Mouse (Mus musculus) right cerebral cortex, postnatal 14 days (tissue): ENCODE measurements at regions not wholly inside any gene's neighbourhood (a gene's known extent, or its start where the extent isn't known, plus 50 kb on each side); places are given as distances from the start of the nearest gene placed in this dataset.
A peak's percentile ranks its signal among the peaks of the same experiment; 100 is the strongest.
"Not testable (repeated sequence)": the region's sequence is repeated elsewhere in the genome, so short reads cannot be mapped to it uniquely, and the experiment has no call there.

Experiments
- DNase-seq: peaks from one replicate; pipeline ENCODE4 v3.0.0; 2022

DNA sequence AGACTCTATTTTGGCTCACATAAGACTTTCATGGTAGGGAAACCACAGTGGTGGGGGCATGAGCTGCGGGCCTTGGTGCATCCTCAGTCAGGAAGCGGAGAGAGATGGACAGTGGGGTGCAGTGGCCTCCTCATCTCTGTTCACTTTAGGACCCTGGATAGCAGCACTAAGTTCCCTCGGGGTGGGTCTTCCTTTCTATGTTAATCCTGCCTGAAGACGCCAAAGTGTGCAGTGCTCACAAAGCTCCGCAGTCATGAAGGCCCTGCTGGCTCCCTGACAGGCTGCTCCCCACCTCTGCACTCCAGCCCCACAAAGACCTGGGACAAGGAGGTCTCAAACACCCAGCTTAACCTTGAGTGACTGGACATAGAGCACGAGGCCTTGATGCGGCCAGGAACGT lies 56.8 kb downstream of the Sox1 start:
- DNase-seq: no peak

DNA sequence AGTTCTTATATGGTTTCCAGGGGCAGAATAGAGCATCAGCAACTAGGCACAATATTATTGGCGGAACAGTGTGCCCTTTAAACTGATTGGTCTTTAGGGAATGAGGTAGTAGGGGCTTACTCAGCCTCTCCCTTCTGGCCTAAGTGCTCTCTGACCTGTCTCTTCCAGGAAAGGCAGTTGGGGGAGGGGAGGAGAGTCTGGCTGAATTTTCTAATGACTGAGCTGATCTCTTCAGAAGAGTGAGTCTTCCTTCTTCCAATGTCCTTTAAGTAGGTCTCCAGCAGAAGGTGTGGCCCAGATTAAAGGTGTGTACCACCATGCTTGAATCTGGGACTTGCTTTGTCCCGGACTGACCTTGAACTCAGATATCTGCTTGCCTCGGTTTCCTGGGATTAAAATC lies 60.3 kb downstream of the Sox1 start:
- not testable (repeated sequence) for DNase-seq

DNA sequence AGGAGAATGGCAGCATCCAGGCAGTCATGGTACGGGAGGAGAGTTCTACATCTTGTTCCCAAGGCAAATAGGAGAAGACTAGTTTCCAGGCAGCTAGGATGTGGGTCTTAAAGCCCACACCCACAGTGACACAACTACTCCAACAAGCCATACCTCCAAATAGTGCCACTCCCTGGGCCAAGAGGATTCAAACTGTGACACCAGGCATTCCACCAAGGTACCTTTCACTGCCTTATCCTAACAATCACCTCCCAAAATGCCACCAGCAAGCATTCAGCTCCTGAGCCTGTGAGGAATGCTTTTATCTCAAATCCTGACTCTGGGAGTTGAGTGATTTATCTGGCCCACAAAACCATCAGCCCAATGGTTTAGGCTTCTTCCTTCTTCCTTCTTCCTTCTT lies 61.2 kb downstream of the Sox1 start:
- no peak for DNase-seq

DNA sequence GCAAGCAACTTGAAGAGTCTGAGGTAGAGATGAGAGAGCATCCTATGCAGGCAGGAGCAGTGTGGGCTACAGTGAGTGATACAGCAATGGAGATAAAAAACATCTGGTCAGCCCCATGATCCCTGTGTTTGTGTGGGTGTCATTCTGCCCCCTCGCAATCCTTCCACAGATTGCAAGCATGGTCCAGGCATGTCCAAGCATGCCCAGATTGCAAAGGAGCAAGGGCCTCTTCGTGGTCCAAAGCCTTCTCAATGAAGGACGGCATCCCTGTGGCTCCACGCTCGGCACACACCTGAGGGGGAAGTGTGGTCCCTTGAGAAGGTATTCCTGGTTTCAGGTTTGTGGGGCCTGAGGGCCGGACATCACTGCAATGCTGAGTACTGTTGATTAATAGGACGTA lies 61.9 kb downstream of the Sox1 start:
- no peak for DNase-seq

DNA sequence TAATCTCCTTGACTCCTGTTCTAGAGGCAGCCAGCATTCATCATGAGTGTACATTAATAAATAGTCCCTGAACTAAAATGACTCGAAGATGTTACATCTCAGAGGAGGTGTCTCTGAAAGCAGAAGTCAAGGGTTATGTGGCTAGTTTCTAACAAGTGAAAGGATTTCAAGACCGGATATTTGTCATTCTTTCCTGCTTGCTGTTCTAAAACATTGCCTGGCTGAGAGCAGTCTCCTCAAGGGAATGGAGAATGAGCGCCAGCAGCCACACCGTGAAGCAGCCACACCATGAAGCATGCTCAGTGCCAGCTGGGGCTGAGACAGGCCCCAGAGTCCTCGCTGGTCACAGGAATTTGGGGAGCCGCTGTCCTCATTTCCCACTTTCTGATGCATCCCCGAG lies 71.8 kb downstream of the Sox1 start:
- no peak for DNase-seq

DNA sequence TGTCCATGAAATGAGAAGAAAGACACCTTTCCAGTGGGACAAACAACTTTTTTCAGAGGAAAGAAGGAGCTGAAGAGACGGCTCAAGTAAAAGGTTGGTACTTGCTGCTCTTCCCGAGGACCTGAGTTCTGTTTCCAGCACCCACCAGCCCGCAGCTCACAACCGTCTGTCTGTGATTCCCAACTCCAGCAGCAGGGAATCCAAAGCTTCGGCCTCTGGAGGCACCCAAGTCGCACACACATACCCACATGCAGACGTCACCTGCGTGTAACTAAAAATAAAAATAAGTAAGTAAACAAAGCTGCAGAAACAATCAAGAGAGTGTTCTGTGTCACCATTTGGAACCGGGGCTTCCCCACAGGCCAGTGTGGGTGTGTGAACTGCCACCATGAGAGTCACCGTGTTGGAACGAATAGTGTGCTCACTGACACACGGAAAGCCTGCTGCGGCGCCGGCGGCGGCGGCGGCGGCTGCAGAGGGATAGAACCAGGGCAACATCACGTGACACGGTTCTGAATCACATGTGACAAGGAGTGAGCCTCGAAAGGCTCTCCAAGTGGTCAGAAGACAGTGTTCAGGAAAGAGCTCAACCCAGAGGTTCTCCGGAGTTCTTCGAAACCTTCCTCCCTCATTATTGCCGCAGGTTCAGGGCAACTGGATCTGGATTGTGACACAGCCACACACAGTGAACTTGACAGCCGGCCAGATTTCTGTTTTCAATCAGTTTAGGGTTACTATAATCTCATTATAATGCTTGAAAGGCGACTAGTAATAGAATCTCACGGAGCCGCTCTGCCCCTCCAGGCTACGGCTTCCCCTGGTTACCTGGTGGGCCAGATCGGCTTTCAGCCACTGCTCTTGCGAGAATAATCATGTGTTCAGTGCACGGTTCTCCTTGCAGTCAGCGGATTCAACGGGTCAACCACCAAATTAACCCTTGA lies 72.6 kb downstream of the Sox1 start:
- DNase-seq: no peak

DNA sequence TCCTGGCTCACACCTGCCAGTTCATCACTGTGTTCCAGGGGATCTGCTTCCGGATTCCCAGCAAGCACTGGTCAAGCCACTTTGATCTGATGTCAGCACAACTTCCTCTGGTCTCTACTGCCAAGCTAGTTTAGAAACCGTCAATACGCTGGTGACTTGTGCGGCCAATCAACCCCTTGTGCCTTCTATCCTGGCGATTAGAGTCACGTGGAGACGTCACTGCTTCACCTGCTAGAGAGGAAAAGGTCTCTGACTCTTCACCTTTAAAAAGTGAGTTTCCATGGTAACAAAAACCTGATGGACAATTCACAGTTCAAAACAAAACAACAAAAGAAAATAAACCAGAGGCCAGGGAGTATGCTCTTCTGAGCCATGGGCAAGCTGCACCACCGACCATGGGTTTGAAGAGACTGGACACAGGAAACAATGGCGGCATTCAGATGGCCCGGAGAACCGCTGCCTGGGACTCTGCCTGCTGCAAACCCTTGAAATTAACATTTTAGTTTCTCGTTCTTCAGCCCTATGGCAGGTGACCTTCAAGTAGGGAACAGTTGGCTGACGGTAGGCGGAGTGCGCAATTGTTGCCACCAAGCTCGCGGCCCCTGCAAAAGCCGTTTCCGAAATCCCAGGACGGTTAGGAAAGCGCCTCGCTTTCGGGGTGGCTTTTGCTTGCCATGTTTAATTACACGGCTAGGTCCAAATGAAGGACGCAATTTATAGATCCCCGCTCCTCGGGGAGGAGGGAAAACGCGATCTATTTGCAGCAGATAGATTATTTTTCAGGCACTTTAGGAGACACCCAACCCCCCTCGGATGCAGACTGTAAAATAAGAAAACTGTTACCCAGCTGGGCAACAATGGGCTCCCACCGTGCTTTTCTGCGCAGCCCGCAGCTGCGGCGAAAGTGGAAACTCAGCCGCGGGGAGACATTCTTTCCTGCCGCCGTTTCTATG lies 82.6 kb downstream of the Sox1 start:
- DNase-seq: no peak

DNA sequence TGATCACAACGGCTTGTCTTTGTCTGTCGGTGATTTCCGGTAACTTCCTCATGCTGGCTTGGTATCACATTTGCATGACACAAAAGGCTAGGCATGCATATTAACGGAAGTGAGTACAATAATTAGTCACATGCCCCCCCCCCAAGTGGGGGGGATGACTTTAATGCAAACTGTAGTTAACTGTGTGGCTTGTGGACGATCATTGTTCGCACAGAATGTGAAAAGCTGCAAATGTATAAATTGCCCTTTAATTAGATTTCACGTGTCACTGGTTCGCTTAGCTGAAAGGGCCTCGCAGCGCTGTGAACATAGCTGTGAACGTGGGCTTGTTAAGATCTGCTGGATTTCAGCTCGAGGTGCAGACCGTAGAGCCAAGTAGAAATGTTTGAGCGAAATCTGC lies 86.8 kb downstream of the Sox1 start:
- DNase-seq: no peak

DNA sequence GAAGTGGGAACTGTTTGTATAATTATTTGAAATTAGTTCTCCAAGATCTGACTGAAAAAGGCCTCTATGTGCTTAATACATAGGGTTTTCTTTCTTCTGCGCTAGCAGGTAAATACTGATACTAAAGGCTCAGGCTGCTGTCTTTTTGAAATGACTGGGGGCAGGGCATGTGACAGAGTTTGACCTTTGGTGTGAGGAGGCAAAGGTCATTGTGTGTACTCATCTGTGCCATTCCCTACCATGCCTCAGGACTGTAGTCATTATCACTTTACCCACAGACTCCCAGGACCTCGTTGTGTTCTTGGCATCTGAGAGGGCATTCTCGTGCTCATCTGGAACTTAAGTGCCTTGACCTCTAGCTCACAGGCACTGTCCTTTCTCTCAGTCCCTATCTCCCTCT lies 88.5 kb downstream of the Sox1 start:
- no peak for DNase-seq

DNA sequence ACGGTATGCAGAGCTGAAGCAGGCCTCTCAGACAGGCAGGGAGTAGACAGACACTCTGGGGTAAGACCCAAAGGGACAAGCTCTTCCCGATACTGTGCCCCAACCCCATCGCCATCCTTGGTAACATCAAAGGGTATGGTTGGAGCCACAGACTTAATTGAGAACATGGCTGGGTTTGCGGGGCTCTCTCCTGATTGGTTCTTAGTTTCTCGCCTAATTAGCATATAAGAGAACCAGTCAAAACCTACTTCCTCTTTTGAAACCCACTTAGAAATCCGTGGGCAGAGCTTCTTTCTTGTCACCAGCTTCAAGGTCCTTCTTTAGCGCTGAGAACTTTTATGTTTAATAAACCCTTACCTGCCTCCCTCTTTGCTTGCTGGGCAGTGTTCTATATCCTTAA lies 87.5 kb upstream of the Spaca7 start:
- no peak for DNase-seq

DNA sequence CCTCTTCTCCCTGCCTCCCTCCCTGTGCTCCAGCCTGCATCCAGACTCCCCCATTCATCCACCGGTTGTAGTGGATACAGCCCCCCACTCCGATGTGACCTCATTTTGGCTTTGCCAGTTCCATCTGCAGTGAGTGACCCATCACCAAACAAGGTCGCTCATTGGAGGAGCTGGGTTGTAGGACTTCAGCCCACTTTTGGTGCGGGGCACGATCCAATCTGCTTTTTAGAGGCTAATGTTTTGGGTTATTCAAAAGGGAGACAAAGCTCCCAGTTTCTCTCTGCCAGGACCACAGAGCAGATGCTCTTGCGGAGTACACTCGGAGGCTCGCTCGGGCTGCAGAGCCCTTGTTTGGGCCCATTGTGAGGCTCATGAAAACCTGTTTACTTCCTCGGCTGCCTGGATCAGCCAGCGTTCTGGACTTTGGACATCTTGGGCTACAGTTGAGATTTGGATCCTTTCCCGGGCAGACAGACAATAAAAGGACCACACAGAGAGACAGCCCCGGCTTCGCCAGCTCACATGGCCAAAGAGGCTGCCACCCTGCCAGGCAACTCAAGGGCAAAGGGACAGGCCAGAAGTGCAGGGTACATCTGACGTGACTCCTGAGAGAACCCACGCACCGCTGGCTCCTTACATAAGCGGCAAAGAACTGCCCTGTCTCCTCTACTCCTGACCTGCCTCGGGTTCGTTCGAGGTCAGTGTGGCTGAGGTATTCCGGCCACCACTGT lies 86.3 kb upstream of the Spaca7 start:
- DNase-seq: peak; percentile 30

DNA sequence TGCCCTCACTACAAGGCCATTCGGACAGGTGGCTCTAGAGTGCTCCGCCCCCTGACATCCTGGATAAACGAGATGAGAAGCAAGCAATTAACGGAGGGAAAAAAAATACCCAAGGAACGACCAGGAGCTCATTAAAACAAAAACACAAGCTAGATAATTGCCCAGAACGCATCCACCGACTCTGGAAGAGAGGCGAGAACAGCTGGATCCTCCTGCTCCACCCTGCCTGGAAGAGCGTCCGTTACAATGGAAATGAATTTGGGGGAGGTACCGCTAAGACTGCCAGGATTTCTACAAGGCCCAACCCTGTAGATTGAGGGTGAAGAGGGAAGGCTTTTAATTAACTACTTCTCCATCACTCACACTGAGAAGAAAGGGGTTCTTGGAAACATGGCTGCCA lies 85.6 kb upstream of the Spaca7 start:
- DNase-seq: no peak

DNA sequence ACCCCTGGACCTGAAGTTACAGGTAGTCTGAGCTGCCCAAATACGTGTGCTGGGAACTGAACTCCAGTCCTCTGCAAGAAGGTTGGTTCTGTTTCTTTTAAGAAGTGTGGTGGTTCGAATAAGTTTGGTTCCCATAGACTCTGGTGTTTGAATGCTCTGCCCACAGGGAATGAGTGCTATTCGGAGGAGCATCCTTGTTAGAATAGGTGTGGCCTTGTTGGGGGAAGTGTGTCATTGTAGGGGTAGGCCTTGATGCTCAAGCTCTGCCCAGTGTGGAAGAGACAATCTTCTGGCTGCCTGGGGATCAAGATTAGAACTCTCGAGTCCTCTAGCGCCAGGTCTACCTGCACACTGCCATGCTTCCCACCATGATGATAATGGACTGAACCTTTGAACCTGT lies 83.6 kb upstream of the Spaca7 start:
- no peak for DNase-seq

DNA sequence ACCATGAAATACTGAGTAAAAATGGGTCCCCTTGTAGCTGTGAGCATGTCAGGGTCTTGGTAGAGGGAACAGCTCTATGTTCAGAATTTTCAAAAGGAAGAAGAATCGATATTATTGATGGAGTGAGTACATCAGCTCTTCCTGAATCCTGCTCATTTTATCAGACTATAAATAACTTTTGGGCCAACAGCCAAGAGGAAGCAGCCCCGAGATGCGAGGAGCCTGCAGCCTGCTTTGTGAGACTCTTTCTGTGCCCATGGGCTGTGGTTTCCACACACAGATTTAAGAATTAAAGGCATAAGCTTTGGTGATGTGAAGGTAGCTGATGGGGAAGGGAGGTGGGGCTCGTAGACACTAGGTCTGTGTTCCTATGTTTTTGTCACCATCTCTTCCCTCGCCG lies 81.4 kb upstream of the Spaca7 start:
- no peak for DNase-seq

DNA sequence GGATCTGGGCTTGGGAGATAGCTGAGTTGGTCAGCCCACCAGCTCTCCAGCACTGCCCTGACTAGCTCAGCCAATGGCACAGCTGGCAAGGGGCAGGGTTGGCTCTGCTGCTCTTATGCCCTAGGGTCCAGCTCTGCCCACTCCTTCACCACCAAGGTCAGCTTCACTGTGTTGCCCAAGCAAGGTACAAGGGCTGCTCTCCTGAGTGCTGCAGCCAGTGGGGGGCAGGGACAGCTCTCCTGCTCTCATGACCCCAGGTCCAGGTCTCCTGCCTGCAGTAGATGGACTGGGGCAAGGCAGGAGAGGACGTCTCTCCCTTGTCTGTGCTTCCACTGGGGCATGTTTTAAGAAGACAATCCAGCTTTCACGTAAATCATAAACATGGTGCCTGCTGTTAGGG lies 80.4 kb upstream of the Spaca7 start:
- no peak for DNase-seq

DNA sequence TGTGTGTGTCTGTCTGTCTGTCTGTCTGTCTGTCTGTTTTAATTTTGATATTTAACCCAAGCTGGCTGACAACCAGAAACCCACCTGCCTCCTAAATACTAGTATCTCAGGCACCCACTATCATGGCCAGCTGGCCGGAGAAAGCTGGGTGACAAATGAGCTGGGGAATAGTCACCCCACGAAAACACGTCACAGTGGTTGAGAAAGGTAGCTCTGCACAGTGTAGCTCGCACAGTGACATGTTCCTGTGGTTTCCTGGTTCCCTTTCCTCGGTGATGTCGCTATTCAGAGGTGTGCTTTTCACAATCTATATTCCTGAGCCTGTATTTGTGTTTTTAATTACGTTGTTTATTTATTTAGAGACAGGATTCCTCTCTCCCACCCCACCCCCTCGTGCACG lies 78.3 kb upstream of the Spaca7 start:
- no peak for DNase-seq

DNA sequence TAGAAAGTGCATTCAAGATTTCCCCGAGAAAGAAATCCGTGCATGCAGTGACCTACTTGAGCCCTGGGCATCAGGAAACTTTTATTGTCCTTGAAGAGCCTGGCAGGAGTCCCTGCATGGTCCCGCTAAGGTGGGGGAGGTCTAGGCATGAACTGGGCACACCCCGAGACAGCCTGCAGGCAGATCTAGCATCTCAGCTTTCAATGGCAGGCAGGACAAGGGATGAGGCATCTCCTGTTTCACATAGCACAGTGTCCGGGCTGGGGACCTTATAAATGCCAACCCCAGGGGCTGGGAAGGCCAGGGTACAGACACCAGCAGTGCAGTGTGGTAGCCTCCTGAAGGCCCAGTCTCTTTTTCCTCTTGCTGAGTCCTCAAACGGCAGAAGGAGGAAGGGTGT lies 75.4 kb upstream of the Spaca7 start:
- no peak for DNase-seq

DNA sequence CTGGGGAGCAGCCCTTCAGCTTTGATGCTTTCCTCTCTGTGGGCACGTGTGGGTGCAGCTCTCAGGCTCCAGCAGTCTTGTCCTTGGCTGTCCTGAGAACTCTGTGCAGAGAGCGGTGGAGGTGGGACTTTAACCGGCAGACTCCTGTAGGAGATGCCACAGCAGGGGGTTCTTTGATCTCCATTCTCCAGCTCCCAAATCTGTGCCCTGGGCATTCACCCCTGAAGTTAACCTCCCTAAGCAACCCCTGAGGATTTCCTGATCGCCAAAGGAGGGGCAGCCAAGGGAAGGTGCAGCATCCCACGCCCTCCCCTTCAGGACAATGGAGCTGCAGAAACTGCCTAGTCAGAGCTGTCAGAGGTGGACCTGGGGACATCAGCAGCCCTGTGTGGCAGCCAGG lies 73.2 kb upstream of the Spaca7 start:
- no peak for DNase-seq

DNA sequence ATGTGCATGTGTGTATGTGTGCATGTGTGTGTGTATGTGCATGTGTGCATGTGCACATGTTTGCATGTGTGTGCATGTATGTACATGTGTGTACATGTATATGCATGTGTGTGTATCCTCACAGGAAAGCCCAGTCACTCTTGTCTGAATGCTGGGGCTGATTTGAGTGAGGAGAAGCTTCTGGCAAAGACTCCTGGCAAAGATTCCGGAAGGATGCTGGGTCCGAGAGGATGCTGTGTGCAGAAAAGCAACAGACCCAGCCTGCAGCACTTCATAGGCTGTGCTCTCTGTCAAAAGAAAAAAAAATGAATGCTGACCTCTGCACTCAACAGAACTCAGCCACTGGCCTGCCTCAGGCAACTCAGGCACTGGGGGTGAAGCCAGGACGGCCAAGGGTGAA lies 72.5 kb upstream of the Spaca7 start:
- no peak for DNase-seq

DNA sequence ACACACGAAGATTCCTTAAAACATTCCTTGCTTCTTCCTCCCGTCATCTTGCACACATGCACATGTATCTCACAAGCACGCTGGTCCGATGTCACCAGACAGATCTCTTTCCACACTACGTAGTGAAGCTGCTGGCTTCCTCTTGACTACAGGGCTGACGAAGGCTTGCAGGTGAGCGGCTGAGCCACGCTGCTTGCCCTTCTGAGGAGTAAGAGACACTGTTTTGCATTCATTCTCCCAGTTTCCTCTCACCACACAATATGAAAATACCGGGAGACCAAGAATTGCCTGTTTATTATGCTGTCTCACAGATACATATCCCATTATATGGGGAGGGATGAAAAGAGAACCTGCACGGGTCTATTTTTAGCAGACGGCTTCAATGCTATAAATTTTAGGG lies 71.0 kb upstream of the Spaca7 start:
- DNase-seq: no peak

DNA sequence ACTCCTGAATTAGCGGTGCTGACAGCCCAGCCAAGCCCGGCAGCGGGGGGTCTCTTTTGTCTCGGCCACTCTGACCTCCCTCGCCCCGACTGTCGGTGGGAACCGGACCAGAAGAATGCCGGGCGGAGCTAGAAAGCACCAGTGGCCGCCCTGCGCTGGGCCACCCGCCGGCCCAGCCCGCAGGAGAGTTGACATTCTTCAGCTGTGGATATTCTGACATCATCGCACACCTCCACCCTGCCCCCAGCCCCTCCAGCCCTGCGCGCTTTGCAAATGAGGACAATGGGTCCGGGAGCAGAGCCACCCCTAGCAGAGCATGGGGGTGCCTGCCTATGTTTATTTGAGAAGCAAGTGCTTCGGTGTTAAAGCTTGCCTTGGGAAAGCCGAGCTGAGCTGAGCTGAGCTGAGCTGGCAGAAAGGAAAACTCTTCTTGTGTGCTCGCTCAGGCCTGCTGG lies 70.5 kb upstream of the Spaca7 start:
- DNase-seq: no peak

DNA sequence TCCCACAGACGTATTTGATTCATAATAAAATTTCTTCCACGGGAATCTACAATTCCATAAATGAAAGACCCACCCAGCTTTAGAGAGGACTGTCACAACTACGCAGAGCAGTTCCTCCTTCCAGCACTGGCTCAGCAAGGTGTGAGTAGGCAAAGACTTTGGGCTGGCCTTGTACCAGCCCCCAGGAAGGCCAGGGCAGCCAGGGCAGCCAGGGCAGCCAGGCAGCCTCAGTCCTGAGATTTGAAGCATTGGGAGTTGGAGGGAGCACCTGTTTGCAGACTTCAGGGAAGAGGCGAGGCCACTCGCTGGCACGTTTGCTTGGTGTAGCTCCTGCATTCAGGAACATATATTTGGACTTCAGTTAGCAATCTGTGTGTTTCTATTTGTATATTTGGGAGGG lies 70.0 kb upstream of the Spaca7 start:
- DNase-seq: no peak

DNA sequence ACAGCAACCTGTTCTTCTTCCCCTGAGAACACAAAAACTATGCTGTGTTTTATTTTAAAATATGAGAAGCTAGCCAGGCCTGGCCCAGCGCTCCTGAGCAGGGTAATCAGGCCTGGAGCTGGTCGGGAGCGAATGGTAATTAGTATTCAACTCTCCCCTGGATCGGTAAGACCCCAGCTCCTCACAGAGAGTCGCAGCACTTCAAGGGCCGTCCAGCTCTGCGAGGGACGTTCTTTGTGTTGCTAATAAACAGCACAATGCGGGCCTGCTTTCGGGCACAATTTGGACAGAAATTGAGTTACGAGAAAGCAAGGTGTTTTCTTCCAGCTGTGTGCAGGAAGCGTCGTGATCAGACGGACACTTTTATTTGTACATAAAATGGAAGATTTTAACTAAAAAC lies 69.5 kb upstream of the Spaca7 start:
- DNase-seq: no peak
